Comparison of ENCODE assay signal across 26 mouse cellular contexts in the genomic region with DNA sequence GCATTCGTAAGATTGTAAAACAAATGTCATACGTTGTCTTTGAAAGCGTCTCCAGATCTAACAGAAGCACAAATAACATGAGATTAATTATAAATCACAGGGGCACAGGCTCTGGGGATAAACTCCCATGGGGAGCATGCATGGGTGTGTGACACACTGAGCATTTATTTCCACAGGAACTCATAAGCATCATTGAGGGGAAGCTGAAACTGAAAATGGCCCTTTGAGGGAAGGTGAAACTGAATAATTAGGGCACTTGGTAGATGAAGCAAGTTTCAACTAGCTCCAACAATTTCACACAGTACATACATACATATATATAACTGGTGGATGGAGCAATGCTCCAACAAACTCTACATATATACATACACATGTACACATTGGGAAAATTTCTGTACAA. TPM values are rescaled to one million over a fixed set of nuclear protein-coding genes. Genes with fewer than 3 reads are reported as not detected.
DNase-seq lines count a peak whose midpoint lies in the region; ATAC-seq and TF ChIP-seq lines count a peak whose summit lies in the region.
"Had no signal": no experiment of that assay in that cellular context is flagged by ENCODE, and none has a peak within 500 bp of the region (broad histone marks: within the 10 kb centered on the region; RNA-seq: fewer than 3 reads in every experiment).

No protein-coding gene starts in this region.

- H3K36me3 ChIP-seq in stomach, postnatal 0 days (ENCODE audit: control insufficient read depth, insufficient read depth, low read length), result no peaks in the 10 kb centered on the region
- H3K36me3 ChIP-seq: forebrain, embryonic 10.5 days; heart, embryonic 10.5 days; hindbrain, embryonic 15.5 days; limb, embryonic 13.5 days; liver, embryonic 12.5 days; neural tube, embryonic 15.5 days had no signal

- no peak overlapping the region for H3K9ac ChIP-seq in stomach, postnatal 0 days (ENCODE audit: low read length)
- H3K9ac ChIP-seq: hindbrain, embryonic 15.5 days; limb, embryonic 13.5 days; liver, embryonic 12.5 days; neural tube, embryonic 15.5 days had no signal

- TF ChIP-seq CTCF in stomach, postnatal 0 days (IDR thresholded peaks at IDR 0.05; ENCODE audit: low read depth), result no peak

- H3K4me3 ChIP-seq in stomach, postnatal 0 days (ENCODE audit: low read depth, low read length), result no peak overlapping the region
- H3K4me3 ChIP-seq: forebrain, embryonic 10.5 days; heart, embryonic 10.5 days; hindbrain, embryonic 15.5 days; limb, embryonic 13.5 days; liver, embryonic 12.5 days; neural tube, embryonic 15.5 days had no signal

- ATAC-seq in stomach, postnatal 0 days (ENCODE audit: low FRiP score, low TSS enrichment), result no peak
- ATAC-seq: intestine, embryonic 16.5 days; liver, embryonic 12.5 days; midbrain, embryonic 16.5 days had no signal

- no peak for TF ChIP-seq EP300 in stomach, postnatal 0 days (optimal IDR thresholded peaks at IDR 0.05)

- 63% methylated on average over 3 of the region's 3 CpGs for WGBS in stomach, postnatal 0 days

- no peak overlapping the region for H3K4me2 ChIP-seq in stomach, postnatal 0 days (replicated peaks; ENCODE audit: low read depth)
- H3K4me2 ChIP-seq: hindbrain, embryonic 15.5 days; limb, embryonic 13.5 days; liver, embryonic 12.5 days; neural tube, embryonic 15.5 days had no signal

- H3K4me1 ChIP-seq in stomach, postnatal 0 days (replicated peaks; ENCODE audit: control insufficient read depth, insufficient read depth), result no peaks in the 10 kb centered on the region
- H3K4me1 ChIP-seq: forebrain, embryonic 10.5 days; heart, embryonic 10.5 days; hindbrain, embryonic 15.5 days; limb, embryonic 13.5 days; liver, embryonic 12.5 days; neural tube, embryonic 15.5 days had no signal

- DNase-seq in B cell, adult 2 months, result peak; percentile 68 to 72
- peak; percentile 72 for DNase-seq in CD4-positive, CD25-positive, alpha-beta regulatory T cell, adult 2 months (ENCODE audit: low read depth, low spot score)
- peak; percentile 90 for DNase-seq in induced T-regulatory cell, adult 2 months (ENCODE audit: low read depth)
- DNase-seq in naive thymus-derived CD4-positive, alpha-beta T cell, adult 2 months (ENCODE audit: low read depth), result peak; percentile 68
- no peak for DNase-seq in frontal cortex, adult 2 months (ENCODE audit: extremely low spot score in 1 of 2, low spot score in 1 of 2)
- DNase-seq in stomach, postnatal 0 days (ENCODE audit: low spot score), result no peak
- no peak for DNase-seq in kidney, postnatal 36 days
- DNase-seq: adrenal gland, adult 2 months; cerebellum, adult 11-12 months; cerebellum, postnatal 10 days; kidney, postnatal 25 days; lung, adult 18-20 months; lung, postnatal 14 days; right cerebral cortex, postnatal 14 days had no signal

- H3K27me3 ChIP-seq in stomach, postnatal 0 days (ENCODE audit: control insufficient read depth, insufficient read depth, low read length), result no peaks in the 10 kb centered on the region
- H3K27me3 ChIP-seq: hindbrain, embryonic 15.5 days; limb, embryonic 13.5 days; liver, embryonic 12.5 days; neural tube, embryonic 15.5 days had no signal

- no peak overlapping the region for H3K27ac ChIP-seq in stomach, postnatal 0 days (replicated peaks)
- H3K27ac ChIP-seq: forebrain, embryonic 10.5 days; heart, embryonic 10.5 days; hindbrain, embryonic 15.5 days; limb, embryonic 13.5 days; liver, embryonic 12.5 days; neural tube, embryonic 15.5 days had no signal

- no peaks in the 10 kb centered on the region for H3K9me3 ChIP-seq in stomach, postnatal 0 days (ENCODE audit: control insufficient read depth, low read length)
- H3K9me3 ChIP-seq: forebrain, embryonic 10.5 days; heart, embryonic 10.5 days; hindbrain, embryonic 15.5 days; limb, embryonic 13.5 days; liver, embryonic 12.5 days; neural tube, embryonic 15.5 days had no signal

RNA-seq across cellular contexts. Expression of a gene that starts 8.8 kb away (rescaled TPM):
- 0.23 and 1.0 TPM in 2 replicates for polyA plus RNA-seq in frontal cortex, adult 2 months (2012; rRNA removed)
- polyA plus RNA-seq in stomach, postnatal 0 days (2015; fragmentation: Nextera tagmentation; extraction: Ambion mirVana), result 0.16 and 0.19 TPM in 2 replicates
- polyA plus RNA-seq: adrenal gland, adult 2 months; C2C12; embryonic facial prominence, embryonic 11.5 days; forebrain, embryonic 10.5 days; heart, embryonic 10.5 days; heart, embryonic 16.5 days; hindbrain, embryonic 15.5 days; intestine, embryonic 16.5 days; kidney, embryonic 14.5 days; limb, embryonic 13.5 days; liver, embryonic 12.5 days; midbrain, embryonic 16.5 days; neural tube, embryonic 15.5 days had no signal

RNA-seq across cellular contexts. Expression of a gene that starts 21.8 kb away (rescaled TPM):
- 1.6 and 2.7 TPM in 2 replicates for polyA plus RNA-seq in frontal cortex, adult 2 months (2012; rRNA removed)
- 6.6 and 6.9 TPM in 2 replicates for polyA plus RNA-seq in stomach, postnatal 0 days (2015; fragmentation: Nextera tagmentation; extraction: Ambion mirVana)
- polyA plus RNA-seq: C2C12 had no signal

RNA-seq across cellular contexts. Expression of a gene that starts 25.4 kb away (rescaled TPM):
- polyA plus RNA-seq in frontal cortex, adult 2 months (2012; rRNA removed), result 0.50 and 0.96 TPM in 2 replicates
- polyA plus RNA-seq in stomach, postnatal 0 days (2015; fragmentation: Nextera tagmentation; extraction: Ambion mirVana), result 9.6 and 10.5 TPM in 2 replicates
- polyA plus RNA-seq: C2C12 had no signal

RNA-seq across cellular contexts. Expression of a gene that starts 42.1 kb away (rescaled TPM):
- polyA plus RNA-seq in frontal cortex, adult 2 months (2012; rRNA removed), result not detected in 2 replicates
- polyA plus RNA-seq in stomach, postnatal 0 days (2015; fragmentation: Nextera tagmentation; extraction: Ambion mirVana), result 8.6 and 9.1 TPM in 2 replicates
- polyA plus RNA-seq: C2C12; hindbrain, embryonic 15.5 days; midbrain, embryonic 16.5 days; neural tube, embryonic 15.5 days had no signal

RNA-seq across cellular contexts. Expression of a gene that starts 51.2 kb away (rescaled TPM):
- polyA plus RNA-seq in frontal cortex, adult 2 months (2012; rRNA removed), result 0.14 and 0.46 TPM in 2 replicates
- 0.89 and 1.0 TPM in 2 replicates for polyA plus RNA-seq in stomach, postnatal 0 days (2015; fragmentation: Nextera tagmentation; extraction: Ambion mirVana)
- polyA plus RNA-seq: C2C12; embryonic facial prominence, embryonic 11.5 days; forebrain, embryonic 10.5 days; heart, embryonic 10.5 days; hindbrain, embryonic 15.5 days; kidney, embryonic 14.5 days; limb, embryonic 13.5 days; liver, embryonic 12.5 days; midbrain, embryonic 16.5 days; neural tube, embryonic 15.5 days had no signal

Comparison
In these comparisons a context has a peak if more than half of its experiments do, and no peak if none do; other contexts are left out.
1. DNase-seq: peak in B cell, adult 2 months (2 of 2), CD4-positive, CD25-positive, alpha-beta regulatory T cell, adult 2 months (single experiment), induced T-regulatory cell, adult 2 months (single experiment) and naive thymus-derived CD4-positive, alpha-beta T cell, adult 2 months (single experiment); none in frontal cortex, adult 2 months (0 of 2), stomach, postnatal 0 days (single experiment) and kidney, postnatal 36 days (0 of 2).